Mouse (Mus musculus) kidney, adult 10 weeks (tissue): ENCODE measurements around the gene Olfr568. TPM values are rescaled to one million over a fixed set of nuclear protein-coding genes. Genes with fewer than 3 reads are reported as not detected.

ENCODE experiments used
- polyA plus RNA-seq: library from polyadenylated mRNA; stranded (reverse); fragments of 350-450 nt; fragmentation: Illumina TruSeq; extraction: RNeasy Lipid Tissue Mini Kit (QIAGEN cat#74804); gene quantifications from one replicate; pipeline ENCODE4 v1.2.3, GENCODE M21; 2014; ENCODE audit warnings: low read depth, low replicate concordance

Gene Olfr568
- polyA plus RNA-seq = not detected

GRCm38 (mm10) chr7:102876822-102877221, at the start of gene Olfr568:
Gene Olfr568, plus strand, starts transcription at chr7:102877122.

GRCm38 (mm10) chr7:102858665-102859064, 18.3 kb upstream of the Olfr568 start, which contains the start of gene Olfr566:
Gene Olfr566, minus strand, starts transcription at chr7:102858765.

GRCm38 (mm10) chr7:102890782-102891181, 13.9 kb downstream of the Olfr568 start, which contains the start of gene Olfr569:
Gene Olfr569, minus strand, starts transcription at chr7:102890882.

GRCm38 (mm10) chr7:102917032-102917875, 40.3 kb downstream of the Olfr568 start, which contains the start of gene Olfr571:
Gene Olfr571, minus strand, starts transcription at chr7:102917536.

GRCm38 (mm10) chr7:102924109-102924508, 47.2 kb downstream of the Olfr568 start, which contains the start of gene Olfr572:
Gene Olfr572, plus strand, starts transcription at chr7:102924409.

Other genes starting within 250 kb of the Olfr568 start
- gene Olfr554, start 238.7 kb upstream of the Olfr568 start, polyA plus RNA-seq = not detected
- not detected for gene Olfr555, start 218.3 kb upstream of the Olfr568 start, polyA plus RNA-seq
- not detected for gene Olfr556, start 212.2 kb upstream of the Olfr568 start, polyA plus RNA-seq
- gene Trim68, start 189.8 kb upstream of the Olfr568 start, polyA plus RNA-seq = 5.0 TPM
- not detected for gene Olfr557, start 181.2 kb upstream of the Olfr568 start, polyA plus RNA-seq
- gene Olfr558, start 174.9 kb upstream of the Olfr568 start, polyA plus RNA-seq = 5.7 TPM
- gene Olfr33, start 158.1 kb upstream of the Olfr568 start, polyA plus RNA-seq = not detected
- gene Olfr559, start 149.6 kb upstream of the Olfr568 start, polyA plus RNA-seq = not detected
- gene Olfr560, start 117.8 kb upstream of the Olfr568 start, polyA plus RNA-seq = not detected
- gene Olfr78, start 117.7 kb upstream of the Olfr568 start, polyA plus RNA-seq = 0.97 TPM
- gene Olfr561, start 105.9 kb upstream of the Olfr568 start, polyA plus RNA-seq = not detected
- gene Olfr564, start 73.6 kb upstream of the Olfr568 start, polyA plus RNA-seq = not detected
- gene Olfr566, start 18.4 kb upstream of the Olfr568 start, polyA plus RNA-seq = not detected
- not detected for gene Olfr569, start 13.8 kb downstream of the Olfr568 start, polyA plus RNA-seq
- gene Olfr570, start 17.5 kb downstream of the Olfr568 start, polyA plus RNA-seq = not detected
- gene Olfr571, start 40.4 kb downstream of the Olfr568 start, polyA plus RNA-seq = not detected
- not detected for gene Olfr572, start 47.3 kb downstream of the Olfr568 start, polyA plus RNA-seq
- gene Olfr573-ps1, start 65.5 kb downstream of the Olfr568 start, polyA plus RNA-seq = not detected
- not detected for gene Olfr574, start 71.3 kb downstream of the Olfr568 start, polyA plus RNA-seq
- not detected for gene Olfr575, start 81.7 kb downstream of the Olfr568 start, polyA plus RNA-seq
- not detected for gene Olfr576, start 85.5 kb downstream of the Olfr568 start, polyA plus RNA-seq
- not detected for gene Olfr577, start 98.8 kb downstream of the Olfr568 start, polyA plus RNA-seq
- gene Olfr578, start 112.2 kb downstream of the Olfr568 start, polyA plus RNA-seq = not detected
- gene Olfr582, start 160.9 kb downstream of the Olfr568 start, polyA plus RNA-seq = not detected
- not detected for gene Olfr583, start 174.2 kb downstream of the Olfr568 start, polyA plus RNA-seq
- not detected for gene Olfr584, start 204.8 kb downstream of the Olfr568 start, polyA plus RNA-seq
- not detected for gene Olfr585, start 220.6 kb downstream of the Olfr568 start, polyA plus RNA-seq
- not detected for gene Olfr586, start 248.5 kb downstream of the Olfr568 start, polyA plus RNA-seq